Mouse (Mus musculus): ENCODE measurements around the gene Trpm5. TPM values are rescaled to one million over a fixed set of nuclear protein-coding genes. Genes with fewer than 3 reads are reported as not detected.

Gene Trpm5
- total and polyA plus RNA-seq, 3 experiments = 1.7 to 1.9 TPM; not detected in 1

DNA sequence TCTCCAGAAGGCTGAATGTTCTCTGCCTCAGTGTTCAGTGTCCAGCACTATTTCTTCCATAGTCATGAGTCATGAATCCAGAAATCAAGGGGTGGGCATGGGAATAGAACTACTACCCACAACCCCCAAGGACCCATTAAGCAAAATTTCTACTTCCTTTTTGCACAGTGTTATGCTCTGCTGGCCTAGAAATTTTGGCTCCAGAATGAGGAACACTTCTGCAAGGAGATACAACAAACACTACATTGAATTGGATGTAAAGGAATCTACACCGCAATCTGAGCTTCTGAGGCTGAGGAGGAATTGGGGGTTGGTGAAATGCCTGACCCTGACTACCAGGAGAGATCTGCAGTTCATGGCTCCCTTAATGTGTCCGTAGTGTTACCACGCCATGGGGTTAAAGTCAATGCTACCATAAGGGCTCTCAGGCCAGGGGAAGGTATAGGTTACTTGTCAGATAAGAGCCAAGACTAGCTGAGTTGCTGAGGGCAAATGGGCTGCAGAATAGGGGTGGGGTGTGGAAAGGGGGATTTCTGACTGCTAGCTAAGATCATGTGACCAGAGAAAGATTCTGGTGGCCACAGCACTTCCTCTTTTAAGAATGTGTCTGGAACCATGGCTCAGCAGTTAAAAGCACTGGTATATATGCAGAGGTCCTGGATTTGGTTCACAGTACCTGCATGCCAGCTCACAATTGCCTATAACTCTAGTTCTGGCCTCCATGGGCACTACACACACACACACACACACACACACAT lies 56.1 kb downstream of the Trpm5 start:
- TF ChIP-seq MAX (IDR thresholded peaks at IDR 0.05; ENCODE audit: low read length) (peak; percentile 65; the same call in 1 of the 2 replicates), ZKSCAN1 (IDR thresholded peaks at IDR 0.05; ENCODE audit: low read depth, low read length) (no peak), MEF2A (IDR thresholded peaks at IDR 0.05; ENCODE audit: extremely low read depth, insufficient replicate concordance, low read depth, low read length, poor library complexity, severe bottlenecking) (no peak), EP300 (IDR thresholded peaks at IDR 0.05; ENCODE audit: low read depth in 1 of 2, low read length in 2 of 2) (peak in 1 of 2 experiments; percentile 38; a peak in 2 of 4 replicates), USF1 (IDR thresholded peaks at IDR 0.05; ENCODE audit: low read depth, low read length) (peak; percentile 95), GATA1 (IDR thresholded peaks at IDR 0.05; ENCODE audit: low read depth, low read length) (no peak), ETS1 (IDR thresholded peaks at IDR 0.05; ENCODE audit: low read depth, low read length) (peak; percentile 42), CHD1 (IDR thresholded peaks at IDR 0.05; ENCODE audit: low read depth, low read length) (no peak), TCF12 (IDR thresholded peaks at IDR 0.05; ENCODE audit: low read depth, low read length) (no peak), ZMIZ1 (IDR thresholded peaks at IDR 0.05; ENCODE audit: low read depth, low read length) (no peak), MYC (IDR thresholded peaks at IDR 0.05; ENCODE audit: low read depth, low read length) (no peak), SIN3A (IDR thresholded peaks at IDR 0.05; ENCODE audit: low read length) (0 out of 2 replicates have a peak, but pooled peaks have one; percentile 32), KAT2A (conservative IDR thresholded peaks at IDR 0.05; ENCODE audit: low read depth, low read length) (peak; percentile 33; the same call in 1 of the 2 replicates), SMC3 (IDR thresholded peaks at IDR 0.05; ENCODE audit: low read depth, low read length) (no peak), TAL1 (IDR thresholded peaks at IDR 0.05; ENCODE audit: low read length) (no peak), UBTF (IDR thresholded peaks at IDR 0.05; ENCODE audit: borderline replicate concordance, insufficient read depth, low read depth, low read length) (no peak), JUND (IDR thresholded peaks at IDR 0.05; ENCODE audit: low read depth, low read length) (no peak), NELFE (IDR thresholded peaks at IDR 0.05; ENCODE audit: low read depth, low read length) (no peak), MXI1 (IDR thresholded peaks at IDR 0.05; ENCODE audit: low read depth, low read length) (peak; percentile 24; the same call in 1 of the 2 replicates), CHD2 (IDR thresholded peaks at IDR 0.05; ENCODE audit: low read length) (no peak), USF2 (IDR thresholded peaks at IDR 0.05; ENCODE audit: borderline replicate concordance in 1 of 2, insufficient read depth in 1 of 2, low read depth in 1 of 2, low read length in 2 of 2) (peak in 1 of 2 experiments; percentile 79; a peak in 2 of 4 replicates), MAFK (IDR thresholded peaks at IDR 0.05; ENCODE audit: borderline replicate concordance, low read depth, low read length) (no peak), RCOR1 (IDR thresholded peaks at IDR 0.05; ENCODE audit: low read depth, low read length) (peak; percentile 56), NRF1 (IDR thresholded peaks at IDR 0.05; ENCODE audit: insufficient read depth, low read depth, low read length, poor library complexity, severe bottlenecking) (no peak), MYB (IDR thresholded peaks at IDR 0.05; ENCODE audit: low read depth, low read length) (no peak)
- H3K27ac ChIP-seq (ENCODE audit: control insufficient read depth, low read depth, low read length) = peak overlapping the region; percentile 72

More for the DNA sequence above, 56.1 kb downstream of the Trpm5 start:
- Histone ChIP-seq H3K79me2 (ENCODE audit: control insufficient read depth, insufficient read depth, low read length, poor library complexity) (no peaks in the 10 kb centered on the region), H3K4me1 (ENCODE audit: control insufficient read depth in 1 of 2, insufficient read depth in 2 of 2, low read length in 2 of 2) (peaks cover 51 to 68% of the 10 kb centered on the region in 2 experiments), H3K9ac (ENCODE audit: control insufficient read depth, low read depth, low read length, poor library complexity, severe bottlenecking) (peak overlapping the region; percentile 5; the same call in 1 of the 2 replicates), H3K27me3 (ENCODE audit: control insufficient read depth in 1 of 2, insufficient read depth in 2 of 2, low read length in 2 of 2) (no peaks in the 10 kb centered on the region), H3K36me3 (ENCODE audit: control insufficient read depth in 1 of 2, insufficient read depth in 2 of 2, low read length in 2 of 2) (peaks cover 0 to 56% of the 10 kb centered on the region in 2 experiments; a peak in 2 of 4 replicates), H3K4me3 (ENCODE audit: control insufficient read depth in 1 of 2, insufficient read depth in 1 of 2, low read depth in 2 of 2, low read length in 2 of 2) (no peak overlapping the region), H3K9me3 (replicated peaks; ENCODE audit: insufficient read depth, low read length) (no peaks in the 10 kb centered on the region)
- peak; percentile 88 for DNase-seq (ENCODE audit: low read depth, low spot score)

Measured in MEL (cell line).